Mouse (Mus musculus) adrenal gland, postnatal 4 days (tissue): ENCODE measurements at regions not wholly inside any gene's neighbourhood (a gene's known extent, or its start where the extent isn't known, plus 50 kb on each side); places are given as distances from the start of the nearest gene placed in this dataset. TPM values are rescaled to one million over a fixed set of nuclear protein-coding genes. Genes with fewer than 3 reads are reported as not detected.

ENCODE experiments used
- DNase-seq, 2 experiments: peaks; one replicate each; pipeline ENCODE4 v3.0.0; 2021 to 2022; ENCODE audit warnings: low spot score in 2 of 2, mixed read lengths in 2 of 2
- microRNA-seq: library from miRNA; unstranded; fragments of <30 nt; microRNA quantifications from one replicate; pipeline ENCODE4 v1.2.0, GENCODE M21; 2021

DNA sequence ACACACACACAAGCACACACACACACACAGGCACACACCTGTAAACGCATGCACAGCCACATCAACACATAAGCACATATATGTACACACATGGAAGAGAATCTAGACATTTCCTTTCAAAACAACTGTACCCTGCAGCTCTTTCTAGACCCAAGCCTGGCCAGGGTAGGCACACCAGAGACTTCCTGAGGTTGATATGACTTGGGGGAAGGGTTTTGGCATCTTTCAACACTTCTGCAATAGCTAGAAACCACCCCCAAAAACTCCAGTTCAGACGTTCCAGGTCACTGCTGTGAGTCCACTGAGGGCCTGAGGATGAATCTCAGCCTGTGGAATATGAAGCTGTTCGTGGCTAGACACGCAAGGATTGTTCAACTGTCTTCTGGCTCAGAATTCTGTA is 632.6 kb downstream of the Insc start:
- no peak for DNase-seq

DNA sequence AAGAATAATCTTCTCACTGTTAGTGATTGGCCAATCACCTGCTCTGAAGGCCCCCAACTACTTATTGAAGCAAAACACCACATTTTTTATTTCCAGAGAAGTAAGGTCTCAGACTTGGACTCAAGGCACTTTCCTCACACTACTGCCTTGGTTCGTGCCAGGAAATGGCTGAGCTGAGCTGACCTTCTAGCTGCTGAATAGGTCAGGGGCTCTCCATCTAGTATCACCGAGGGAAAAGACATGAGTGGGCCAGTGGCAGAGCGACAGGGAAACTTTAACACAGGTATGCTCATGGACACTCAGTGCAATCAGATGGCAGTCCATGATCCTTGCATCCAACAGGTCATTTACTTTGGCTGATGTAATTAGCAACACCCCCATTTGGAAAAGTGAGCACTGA is 635.3 kb downstream of the Insc start:
- DNase-seq = no peak

DNA sequence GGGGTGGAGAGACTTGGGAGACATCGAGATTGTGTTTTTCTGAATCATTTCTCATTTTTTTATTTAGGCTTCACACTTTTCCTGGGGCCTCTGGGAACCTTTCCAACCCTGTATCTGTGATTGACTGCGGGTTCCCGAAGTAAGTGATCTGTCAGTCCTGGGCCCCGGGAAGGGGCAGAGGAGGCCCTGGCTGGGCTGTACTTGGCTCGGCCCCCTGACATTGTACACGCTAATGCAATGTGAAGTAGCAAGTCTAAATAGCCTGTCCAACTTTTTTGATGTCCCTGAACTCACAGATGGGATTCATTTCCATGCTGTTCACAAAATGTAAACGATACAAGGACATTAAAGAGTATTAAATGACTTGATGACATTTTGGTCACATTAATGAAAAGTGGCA is 636.1 kb downstream of the Insc start:
- no peak for DNase-seq

DNA sequence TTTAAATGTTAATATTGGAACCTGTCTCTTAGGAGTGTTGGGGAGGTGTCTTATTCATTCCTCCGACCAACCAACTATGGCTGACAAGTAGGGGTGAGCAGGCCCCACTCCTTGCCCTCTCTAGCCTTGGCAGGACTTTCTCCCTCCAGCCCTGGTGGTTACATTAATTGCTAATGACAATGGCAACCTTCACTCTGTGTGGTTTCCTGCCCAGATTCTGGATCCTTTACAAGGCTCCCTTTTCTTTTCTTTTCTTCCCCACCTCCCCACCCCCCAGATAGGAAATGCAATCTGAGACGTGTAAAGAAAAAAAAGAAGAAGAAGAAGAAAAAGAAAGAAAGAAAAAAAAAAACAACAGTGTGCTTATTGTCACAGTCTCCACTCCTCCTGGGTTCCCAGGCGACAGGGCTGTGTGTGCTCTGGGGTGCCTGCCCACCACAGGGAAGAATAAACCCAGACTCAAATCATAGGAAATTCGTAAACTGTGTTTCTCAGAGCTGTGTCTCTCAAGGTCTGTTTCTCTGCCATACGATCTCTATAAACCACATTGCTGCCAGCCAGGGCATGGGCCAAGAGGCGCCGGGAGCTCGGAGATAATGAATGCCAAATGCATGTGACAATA is 637.6 kb downstream of the Insc start:
- no peak for DNase-seq

DNA sequence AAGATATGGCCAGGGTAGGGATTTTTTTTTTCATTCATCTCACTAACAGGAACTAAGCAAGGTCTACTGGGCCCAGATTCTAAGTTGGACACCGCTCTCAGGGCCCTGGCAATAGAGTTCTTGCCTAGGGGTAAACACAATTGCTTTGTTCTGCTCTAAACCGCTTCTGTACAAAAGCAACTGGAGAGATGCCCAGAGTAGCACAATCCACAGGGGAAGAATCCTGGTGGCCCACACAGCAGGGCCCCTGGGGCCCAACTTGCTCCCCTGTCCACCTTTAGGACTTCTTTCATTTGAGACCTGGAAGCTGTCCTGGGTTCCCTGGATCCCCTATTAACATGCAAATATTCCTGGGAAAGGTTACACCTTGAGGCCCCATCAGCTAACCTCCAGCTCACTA is 639.4 kb downstream of the Insc start:
- DNase-seq = no peak

DNA sequence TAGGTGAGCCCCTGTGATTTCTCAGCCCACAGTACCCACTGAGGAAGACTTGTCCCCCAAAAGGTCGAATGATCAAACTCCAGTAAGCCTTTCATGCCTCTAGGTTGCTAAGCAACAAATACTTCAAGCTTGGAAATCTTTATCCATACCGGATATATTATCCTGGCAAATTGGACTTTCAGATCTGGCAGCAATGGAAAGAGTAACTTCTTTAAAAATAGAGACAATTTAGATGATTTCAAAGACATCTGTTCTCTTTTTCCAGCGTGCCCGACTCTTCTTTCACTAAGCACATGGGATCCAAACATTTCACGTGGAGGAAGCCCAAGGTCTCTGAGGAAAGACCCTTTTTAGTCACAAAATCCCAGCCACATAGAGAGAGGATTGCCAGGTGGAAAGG is 645.4 kb downstream of the Insc start:
- DNase-seq = no peak

DNA sequence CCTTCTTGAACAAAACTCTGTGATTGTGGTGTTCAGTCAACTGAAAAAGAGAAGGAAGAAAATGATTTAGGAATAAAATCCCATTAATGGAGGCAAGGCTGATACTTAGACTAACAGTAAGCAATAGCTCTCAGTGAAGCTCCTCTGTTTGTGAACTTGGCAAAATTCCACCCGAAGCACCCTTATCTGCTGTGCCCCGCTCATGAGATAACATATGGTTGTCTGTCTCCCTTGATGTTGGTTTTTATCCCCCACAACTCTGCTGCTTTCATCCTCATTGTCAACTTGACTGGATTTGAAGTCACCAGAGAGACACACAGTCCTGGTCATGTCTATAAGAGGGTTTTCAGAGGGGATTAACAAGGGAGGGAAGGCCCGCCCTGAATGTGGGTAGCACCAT is 646.1 kb downstream of the Sox6 start:
- DNase-seq = no peak

DNA sequence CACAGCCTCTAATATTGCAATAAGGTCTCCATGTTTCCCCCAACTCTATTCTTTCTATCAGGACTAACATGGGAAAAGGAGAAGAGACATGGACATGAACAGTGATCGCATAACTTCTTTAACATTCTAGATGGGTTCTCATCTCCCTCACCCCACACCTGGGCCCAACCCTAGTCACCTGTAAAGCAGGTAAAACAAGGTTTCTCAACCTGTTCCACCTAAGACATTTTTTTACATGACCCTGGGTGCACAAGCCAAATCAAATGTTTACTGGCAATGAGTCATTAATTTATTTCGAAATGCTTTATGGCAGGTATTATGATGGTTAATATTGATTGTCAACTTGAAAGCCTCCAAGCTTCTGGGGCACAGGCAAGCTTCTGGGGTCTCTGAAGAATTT is 640.4 kb downstream of the Sox6 start:
- DNase-seq = no peak

DNA sequence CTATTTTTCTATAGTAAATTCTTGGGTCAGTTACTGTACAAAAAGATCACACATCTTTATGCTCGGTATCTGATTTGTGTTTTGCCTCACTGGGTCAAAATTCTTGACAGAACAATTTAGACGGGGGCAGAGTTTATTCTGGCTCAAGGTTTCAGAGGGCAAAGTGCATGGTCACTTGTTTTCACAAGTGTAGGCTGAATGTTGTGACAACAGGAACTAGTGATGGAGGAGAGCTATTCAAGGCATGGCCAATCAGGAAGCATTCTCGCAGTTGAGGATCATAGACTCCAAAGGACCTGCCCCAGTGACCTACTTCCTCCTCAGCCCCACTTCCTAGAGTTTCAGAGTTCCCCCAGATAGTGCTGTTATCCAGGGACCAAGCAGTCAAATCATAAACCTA is 639.1 kb downstream of the Sox6 start:
- no peak for DNase-seq

DNA sequence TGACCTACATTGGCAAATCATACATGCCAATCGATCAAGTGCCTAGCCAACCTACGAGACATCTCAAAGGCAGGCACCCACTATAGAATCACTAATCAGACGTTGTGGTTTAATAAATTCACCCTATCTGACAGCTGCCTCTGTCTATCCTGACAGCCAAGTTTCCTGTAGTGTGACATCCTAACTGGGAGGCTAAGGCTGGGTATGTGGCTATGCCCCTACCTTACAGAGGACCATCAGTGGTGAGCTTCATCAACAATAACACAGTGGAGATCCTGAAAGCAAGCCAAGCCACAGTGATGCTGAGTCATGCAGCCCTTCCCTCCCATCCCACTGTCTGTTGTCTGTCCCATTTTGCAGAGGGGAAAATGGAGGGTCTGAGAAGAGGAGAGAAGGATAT is 630.7 kb downstream of the Sox6 start:
- DNase-seq = no peak

DNA sequence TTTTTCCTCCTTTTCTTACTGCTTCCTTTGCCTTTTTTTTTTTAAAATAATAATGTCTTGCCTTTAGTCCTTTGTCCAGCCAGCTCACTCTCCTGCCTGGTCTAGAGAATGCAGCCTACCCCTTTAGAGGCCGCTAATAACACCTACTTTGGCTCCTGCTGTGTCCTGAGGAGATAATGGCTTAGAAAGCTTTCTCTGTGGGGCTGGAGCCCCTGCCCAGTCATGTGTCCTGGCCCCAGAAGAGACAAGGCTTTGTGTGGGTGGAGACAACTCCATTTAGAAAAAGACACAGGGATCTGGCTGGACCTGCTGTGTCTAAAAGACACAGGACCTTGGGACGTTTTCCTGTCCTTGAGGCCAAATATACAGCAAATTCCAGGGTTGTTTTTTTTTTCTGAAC is 629.7 kb downstream of the Sox6 start:
- DNase-seq = no peak

DNA sequence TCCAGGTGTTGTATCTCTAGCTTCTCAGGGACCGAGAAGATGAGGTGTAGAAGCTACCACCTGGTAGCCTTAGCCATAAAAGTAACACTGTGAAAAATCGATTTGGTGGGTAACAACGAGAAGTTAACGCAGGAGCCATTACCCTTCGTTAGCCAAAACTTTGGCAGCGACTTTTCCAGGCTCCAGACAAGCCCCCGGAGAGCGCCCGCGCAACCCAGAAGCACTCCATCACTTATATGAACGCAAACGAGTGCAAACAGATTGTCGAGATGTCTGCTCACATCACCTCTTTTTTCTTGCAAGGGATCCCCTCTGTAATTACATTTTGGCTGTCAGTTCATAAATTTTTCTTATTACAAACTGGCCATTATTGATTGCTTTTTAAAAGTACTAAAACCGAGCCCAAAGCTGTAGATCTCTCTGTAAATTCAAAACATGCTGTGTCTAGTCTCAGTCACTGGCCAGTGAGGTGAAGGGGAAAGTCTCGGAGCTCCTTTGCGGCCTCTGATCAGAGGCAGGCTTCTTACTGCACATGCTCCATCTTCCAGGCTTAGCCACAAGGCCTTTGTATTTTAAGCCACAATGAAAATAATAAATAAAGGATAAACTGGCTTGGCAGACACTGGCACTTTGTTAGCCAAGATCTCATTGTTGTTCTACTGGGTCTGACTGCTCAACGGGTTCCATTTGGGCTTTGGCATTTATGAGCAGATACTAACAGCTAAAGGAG is 627.9 kb downstream of the Sox6 start:
- no peak for DNase-seq

DNA sequence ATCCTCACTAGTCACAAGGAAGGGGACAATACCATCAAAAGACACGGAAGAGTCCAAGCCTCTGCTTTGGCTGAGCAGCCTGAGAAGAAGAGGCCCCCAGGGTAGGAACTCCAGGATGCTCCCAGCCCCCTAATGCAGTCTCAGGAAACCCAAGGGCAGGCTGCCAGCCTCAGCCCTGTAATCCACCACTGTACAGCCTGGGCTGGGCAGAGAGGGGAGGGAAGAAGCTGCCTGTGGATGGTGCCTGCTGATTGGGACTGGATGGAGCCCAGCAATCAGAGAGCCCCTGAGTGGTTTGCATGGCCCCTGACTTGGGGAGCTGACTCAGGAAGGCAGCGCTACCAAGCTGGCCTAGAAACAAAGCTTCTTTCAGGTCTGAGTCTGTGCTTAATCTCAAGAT is 627.1 kb downstream of the Sox6 start:
- no peak for DNase-seq

DNA sequence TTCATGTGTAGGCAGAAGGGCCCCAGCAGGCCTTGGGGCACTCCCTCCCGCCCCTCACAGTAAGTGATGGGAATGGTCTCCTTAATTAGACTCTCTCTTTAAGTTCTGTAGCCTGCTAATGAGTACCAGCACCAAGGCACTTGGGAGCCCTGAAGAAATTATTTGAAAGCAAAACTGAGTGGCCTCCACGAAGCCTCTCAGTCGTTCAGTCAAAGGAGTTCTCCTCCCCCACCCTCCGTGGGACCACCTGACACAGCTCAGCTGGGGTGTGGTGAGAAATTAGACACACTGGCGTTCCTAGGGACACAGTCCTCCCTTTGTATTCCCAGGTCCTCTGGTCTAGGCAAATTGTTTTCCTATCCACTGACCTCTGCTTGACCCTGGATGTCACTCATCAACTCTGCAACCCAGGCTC is 623.4 kb downstream of the Sox6 start:
- DNase-seq = no peak

Small RNA genes in the stretch of these regions (microRNA-seq; reads per million reads assigned to microRNA genes)
- gene Gm27684 = not detected
